Mouse (Mus musculus) kidney, postnatal 10 days (tissue): ENCODE measurements at regions not wholly inside any gene's neighbourhood (a gene's known extent, or its start where the extent isn't known, plus 50 kb on each side); places are given as distances from the start of the nearest gene placed in this dataset.

Source experiments
- DNase-seq: peaks from one replicate; pipeline ENCODE4 v3.0.0; 2021; ENCODE audit warnings: mixed read lengths

GRCm38 (mm10) chr15:52095629-52096190 lies 1789.0 kb upstream of the Gm7489 start:
- DNase-seq: no peak

GRCm38 (mm10) chr15:52108761-52109160 lies 1775.9 kb upstream of the Gm7489 start:
- no peak for DNase-seq

GRCm38 (mm10) chr15:52114368-52115036 lies 1770.2 kb upstream of the Gm7489 start:
- no peak for DNase-seq

- DNase-seq: no peak
Measured at GRCm38 (mm10) chr15:52136693-52137092, 1748.0 kb upstream of the Gm7489 start.

GRCm38 (mm10) chr15:52153421-52153820 lies 1731.3 kb upstream of the Gm7489 start:
- DNase-seq: peak; percentile 59

GRCm38 (mm10) chr15:52155784-52156183 lies 1728.9 kb upstream of the Gm7489 start:
- DNase-seq: no peak

GRCm38 (mm10) chr15:52156779-52157178 lies 1727.9 kb upstream of the Gm7489 start:
- no peak for DNase-seq

GRCm38 (mm10) chr15:52160181-52161088 lies 1724.3 kb upstream of the Gm7489 start:
- peak; percentile 86 for DNase-seq

- DNase-seq: no peak
Measured at GRCm38 (mm10) chr15:52161089-52161442, 1723.6 kb upstream of the Gm7489 start.

- DNase-seq: no peak
Measured at GRCm38 (mm10) chr15:52161568-52162316, 1723.0 kb upstream of the Gm7489 start.

- DNase-seq: no peak
Measured at GRCm38 (mm10) chr15:52166144-52166543, 1718.6 kb upstream of the Gm7489 start.

- DNase-seq: no peak
Measured at GRCm38 (mm10) chr15:52166595-52167443, 1717.9 kb upstream of the Gm7489 start.

GRCm38 (mm10) chr15:52167811-52168210 lies 1716.9 kb upstream of the Gm7489 start:
- no peak for DNase-seq

- DNase-seq: no peak
Measured at GRCm38 (mm10) chr15:52176951-52177350, 1707.8 kb upstream of the Gm7489 start.

GRCm38 (mm10) chr15:52178668-52179067 lies 1706.0 kb upstream of the Gm7489 start:
- DNase-seq: no peak

- DNase-seq: no peak
Measured at GRCm38 (mm10) chr15:52179379-52179778, 1705.3 kb upstream of the Gm7489 start.

- no peak for DNase-seq
Measured at GRCm38 (mm10) chr15:52191176-52191575, 1693.5 kb upstream of the Gm7489 start.

GRCm38 (mm10) chr15:52207271-52207670 lies 1677.4 kb upstream of the Gm7489 start:
- no peak for DNase-seq

GRCm38 (mm10) chr15:52232442-52232841 lies 1652.3 kb upstream of the Gm7489 start:
- no peak for DNase-seq

GRCm38 (mm10) chr15:52236220-52236619 lies 1648.5 kb upstream of the Gm7489 start:
- DNase-seq: no peak

GRCm38 (mm10) chr15:52242890-52243289 lies 1641.8 kb upstream of the Gm7489 start:
- DNase-seq: no peak
